Mouse (Mus musculus): ENCODE results near the gene Traf3ip2. TPM values are rescaled to one million over a fixed set of nuclear protein-coding genes. Genes with fewer than 3 reads are reported as not detected.
A peak's percentile ranks its signal among the peaks of the same experiment; 100 is the strongest.

The Traf3ip2 gene
- polyA plus RNA-seq, 1 experiment from 2014 or later, result 25.8 TPM

GRCm38 (mm10) chr10:39587973-39588746 is 24.6 kb upstream of the Traf3ip2 start:
- Histone ChIP-seq H3K9ac (no peak overlapping the region), H3K27me3 (replicated peaks) (no peaks in the 10 kb centered on the region), H3K4me2 (replicated peaks) (no peak overlapping the region), H3K36me3 (no peaks in the 10 kb centered on the region), H3K9me3 (no peaks in the 10 kb centered on the region), H3K4me3 (replicated peaks) (no peak overlapping the region), H3K27ac (no peak overlapping the region), H3K4me1 (replicated peaks) (0 out of 2 replicates have a peak, but pooled peaks cover 4% of the 10 kb centered on the region)
- WGBS, result 57% methylated on average over 8 of the region's 8 CpGs
- no peak for ATAC-seq

DNA sequence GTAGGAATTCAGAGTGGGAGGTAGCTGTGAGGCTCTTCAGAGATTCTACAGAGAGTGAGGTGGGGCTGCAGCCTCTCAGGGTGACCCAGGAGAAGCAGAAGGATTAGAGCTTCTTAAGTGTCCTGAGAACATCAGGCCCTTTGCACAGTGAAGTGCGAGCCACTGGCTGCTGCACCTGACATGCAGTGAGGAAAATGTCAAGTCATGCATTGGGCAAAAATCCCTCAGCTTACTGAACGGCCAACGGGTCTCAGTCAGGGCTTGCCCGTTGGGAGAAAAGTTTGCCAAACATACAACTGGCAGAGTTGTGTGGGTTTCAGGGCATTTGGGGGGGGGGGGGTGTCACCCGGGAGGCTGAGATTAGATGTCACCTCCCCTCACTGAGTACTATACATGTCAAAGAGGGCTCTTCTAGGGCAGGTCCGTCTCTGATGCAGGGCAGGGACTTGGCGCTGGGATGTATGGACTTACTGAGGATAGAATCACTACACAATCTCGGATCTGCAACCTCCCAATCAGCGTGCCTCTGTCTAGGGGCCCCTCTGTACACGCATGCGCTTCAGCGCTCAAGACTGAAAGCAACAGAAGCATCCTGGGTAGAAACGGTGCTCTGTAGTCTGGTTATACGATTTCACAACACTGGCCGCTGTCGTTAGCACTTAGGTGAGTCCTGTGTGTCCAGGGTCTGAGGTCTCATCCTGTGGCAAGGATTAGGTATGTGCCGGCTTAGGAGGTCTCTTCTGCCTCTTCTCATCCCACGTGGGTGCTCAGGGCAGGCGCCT is 22.8 kb upstream of the Traf3ip2 start:
- WGBS, result 78% methylated on average over 19 of the region's 19 CpGs

DNA sequence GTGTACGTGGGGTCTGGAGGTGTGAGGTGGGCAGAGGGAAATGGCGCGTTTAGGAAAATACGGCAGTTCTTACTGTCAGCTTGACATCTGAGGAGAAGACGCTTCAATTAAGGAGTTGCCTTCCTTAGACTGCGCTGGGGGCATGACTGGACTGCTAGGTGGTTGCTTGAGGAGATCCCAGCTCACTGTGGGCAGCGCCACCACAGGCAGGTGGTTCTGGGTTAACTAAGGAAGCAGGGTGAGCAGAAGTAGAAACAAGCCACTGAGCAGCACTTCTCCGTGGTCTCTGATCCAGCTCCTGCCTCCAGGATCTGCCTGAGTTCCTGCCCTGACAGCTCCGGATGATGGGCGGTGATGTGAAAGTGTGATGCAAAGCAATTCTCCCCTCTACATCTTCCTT is 22.1 kb upstream of the Traf3ip2 start:
- Histone ChIP-seq H3K36me3 (no peaks in the 10 kb centered on the region), H3K4me2 (replicated peaks) (no peak overlapping the region), H3K4me1 (replicated peaks) (peaks cover 6% of the 10 kb centered on the region; the same call in 1 of the 2 replicates), H3K27me3 (replicated peaks) (no peaks in the 10 kb centered on the region), H3K9ac (no peak overlapping the region), H3K4me3 (replicated peaks) (no peak overlapping the region), H3K27ac (no peak overlapping the region), H3K9me3 (0 out of 2 replicates have a peak, but pooled peaks cover 6% of the 10 kb centered on the region)
- no peak for ATAC-seq
- WGBS, result 85% methylated on average over 10 of the region's 10 CpGs

More for the DNA sequence above, 22.8 kb upstream of the Traf3ip2 start:
- H3K4me2 ChIP-seq (replicated peaks), result no peak overlapping the region
- 0 out of 2 replicates have a peak, but pooled peaks cover 6% of the 10 kb centered on the region for H3K9me3 ChIP-seq
- no peak overlapping the region for H3K9ac ChIP-seq
- H3K27ac ChIP-seq, result no peak overlapping the region
- no peaks in the 10 kb centered on the region for H3K36me3 ChIP-seq
- H3K4me3 ChIP-seq (replicated peaks), result no peak overlapping the region
- 0 out of 2 replicates have a peak, but pooled peaks cover 4% of the 10 kb centered on the region for H3K4me1 ChIP-seq (replicated peaks)
- H3K27me3 ChIP-seq (replicated peaks), result no peaks in the 10 kb centered on the region
- ATAC-seq, result no peak

- no peaks in the 10 kb centered on the region for H3K36me3 ChIP-seq
- no peak overlapping the region for H3K4me2 ChIP-seq (replicated peaks)
- H3K27me3 ChIP-seq (replicated peaks), result no peaks in the 10 kb centered on the region
- peaks cover 12% of the 10 kb centered on the region; the same call in 1 of the 2 replicates for H3K4me1 ChIP-seq (replicated peaks)
- H3K9ac ChIP-seq, result no peak overlapping the region
- no peak overlapping the region for H3K4me3 ChIP-seq (replicated peaks)
- no peak for ATAC-seq
- WGBS, result 92% methylated on average over 4 of the region's 4 CpGs
- no peak overlapping the region for H3K27ac ChIP-seq
- H3K9me3 ChIP-seq, result 0 out of 2 replicates have a peak, but pooled peaks cover 6% of the 10 kb centered on the region
These were observed 20.2 kb upstream of the Traf3ip2 start for GRCm38 (mm10) chr10:39592501-39592900.

GRCm38 (mm10) chr10:39594716-39595115 is 18.0 kb upstream of the Traf3ip2 start:
- Histone ChIP-seq H3K9me3 (0 out of 2 replicates have a peak, but pooled peaks cover 6% of the 10 kb centered on the region), H3K27me3 (replicated peaks) (no peaks in the 10 kb centered on the region), H3K4me3 (replicated peaks) (no peak overlapping the region), H3K4me1 (replicated peaks) (peaks cover 13% of the 10 kb centered on the region; the same call in 1 of the 2 replicates), H3K4me2 (replicated peaks) (no peak overlapping the region), H3K36me3 (no peaks in the 10 kb centered on the region), H3K27ac (peak overlapping the region; percentile 88; the same call in 1 of the 2 replicates), H3K9ac (no peak overlapping the region)
- 76% methylated on average over 1 of the region's 1 CpGs for WGBS
- ATAC-seq, result no peak

DNA sequence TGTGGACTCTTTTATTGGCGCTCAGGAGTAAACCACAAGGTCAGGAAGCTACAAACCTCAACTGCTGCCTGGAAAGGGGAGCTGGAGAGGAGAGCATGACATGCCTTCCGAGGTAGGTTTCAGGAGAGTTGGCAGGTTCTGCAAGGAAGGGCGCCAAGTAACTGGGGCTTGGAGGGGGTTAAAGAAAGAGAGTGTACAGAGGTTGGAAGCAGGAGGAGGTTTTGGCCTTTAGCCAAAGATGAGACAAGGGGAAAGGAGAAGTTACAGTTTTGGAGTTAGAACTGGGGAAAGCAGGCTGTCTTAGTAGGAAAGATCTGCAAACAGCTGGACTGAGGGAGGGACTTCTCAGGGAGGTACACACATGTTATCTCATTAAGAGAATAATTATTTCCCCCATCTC is 16.9 kb upstream of the Traf3ip2 start:
- Histone ChIP-seq H3K27ac (peak overlapping the region; percentile 88), H3K4me1 (replicated peaks) (peaks cover 13% of the 10 kb centered on the region; the same call in 1 of the 2 replicates), H3K4me3 (replicated peaks) (no peak overlapping the region), H3K9ac (no peak overlapping the region), H3K36me3 (no peaks in the 10 kb centered on the region), H3K27me3 (replicated peaks) (no peaks in the 10 kb centered on the region), H3K9me3 (0 out of 2 replicates have a peak, but pooled peaks cover 6% of the 10 kb centered on the region), H3K4me2 (replicated peaks) (no peak overlapping the region)
- ATAC-seq, result peak; percentile 73
- 47% methylated on average over 3 of the region's 3 CpGs for WGBS

- Histone ChIP-seq H3K9me3 (0 out of 2 replicates have a peak, but pooled peaks cover 6% of the 10 kb centered on the region), H3K27me3 (replicated peaks) (no peaks in the 10 kb centered on the region), H3K4me1 (replicated peaks) (peaks cover 13% of the 10 kb centered on the region; the same call in 1 of the 2 replicates), H3K4me3 (replicated peaks) (no peak overlapping the region), H3K9ac (no peak overlapping the region), H3K4me2 (replicated peaks) (no peak overlapping the region), H3K27ac (0 out of 2 replicates have a peak overlapping the region, but pooled peaks have one; percentile 28), H3K36me3 (no peaks in the 10 kb centered on the region)
- 42% methylated on average over 9 of the region's 9 CpGs for WGBS
- no peak for ATAC-seq
These were observed 15.5 kb upstream of the Traf3ip2 start for GRCm38 (mm10) chr10:39597116-39597791.

DNA sequence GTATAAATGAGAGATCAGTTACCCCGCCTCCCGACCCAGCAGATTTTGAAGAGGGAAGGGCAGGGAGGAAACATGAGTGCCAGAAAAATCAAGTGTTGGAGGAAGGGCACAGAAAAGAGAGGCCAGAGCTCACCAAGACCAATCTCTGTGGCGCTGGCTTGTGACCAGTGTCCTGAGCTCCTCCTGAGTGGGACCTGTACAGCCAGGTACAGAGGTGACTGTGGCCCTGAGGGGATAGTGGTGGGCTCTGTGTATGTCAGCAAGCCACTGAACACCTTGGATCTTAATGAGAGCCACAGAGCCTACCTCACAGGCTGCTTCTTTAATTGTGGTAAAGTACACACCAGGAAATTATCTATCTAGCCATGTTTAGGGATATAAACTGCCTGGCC is 14.9 kb upstream of the Traf3ip2 start:
- Histone ChIP-seq H3K4me3 (replicated peaks) (no peak overlapping the region), H3K4me2 (replicated peaks) (no peak overlapping the region), H3K27me3 (replicated peaks) (no peaks in the 10 kb centered on the region), H3K36me3 (no peaks in the 10 kb centered on the region), H3K4me1 (replicated peaks) (peaks cover 13% of the 10 kb centered on the region; the same call in 1 of the 2 replicates), H3K27ac (no peak overlapping the region), H3K9me3 (0 out of 2 replicates have a peak, but pooled peaks cover 6% of the 10 kb centered on the region), H3K9ac (no peak overlapping the region)
- ATAC-seq, result no peak
- 63% methylated on average over 3 of the region's 3 CpGs for WGBS

GRCm38 (mm10) chr10:39599601-39600000 is 13.1 kb upstream of the Traf3ip2 start:
- 90% methylated on average over 4 of the region's 4 CpGs for WGBS
- no peak overlapping the region for H3K4me2 ChIP-seq (replicated peaks)

DNA sequence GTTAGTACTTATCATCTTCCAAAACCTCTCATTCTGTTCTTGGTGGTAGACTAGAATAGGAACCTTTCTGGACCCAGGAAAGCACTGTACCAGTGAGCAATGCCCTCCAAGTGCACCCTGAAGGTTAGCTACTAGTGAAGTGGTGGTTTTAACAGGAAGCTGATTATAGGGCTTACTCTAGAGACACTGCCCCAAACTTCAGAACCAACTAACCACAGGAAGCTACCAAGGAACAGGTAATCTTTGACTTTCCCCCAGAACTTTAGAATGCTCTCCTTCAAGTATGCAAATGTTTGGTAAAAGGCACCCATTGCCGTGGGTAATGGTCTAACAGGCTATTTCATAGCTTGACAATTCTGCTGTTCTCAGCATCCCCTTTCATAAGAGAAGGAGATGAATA is 12.6 kb upstream of the Traf3ip2 start:
- Histone ChIP-seq H3K4me3 (replicated peaks) (no peak overlapping the region), H3K27ac (no peak overlapping the region), H3K36me3 (no peaks in the 10 kb centered on the region), H3K27me3 (replicated peaks) (no peaks in the 10 kb centered on the region), H3K9me3 (no peaks in the 10 kb centered on the region), H3K9ac (no peak overlapping the region), H3K4me1 (replicated peaks) (peaks cover 12% of the 10 kb centered on the region; the same call in 1 of the 2 replicates), H3K4me2 (replicated peaks) (no peak overlapping the region)
- no peak for ATAC-seq
- WGBS, result 89% methylated on average over 1 of the region's 1 CpGs

More at GRCm38 (mm10) chr10:39599601-39600000, 13.1 kb upstream of the Traf3ip2 start:
- Histone ChIP-seq H3K36me3 (no peaks in the 10 kb centered on the region), H3K9me3 (no peaks in the 10 kb centered on the region), H3K27ac (no peak overlapping the region), H3K4me1 (replicated peaks) (peaks cover 13% of the 10 kb centered on the region; the same call in 1 of the 2 replicates), H3K4me3 (replicated peaks) (no peak overlapping the region), H3K9ac (no peak overlapping the region), H3K27me3 (replicated peaks) (no peaks in the 10 kb centered on the region)
- ATAC-seq, result no peak

GRCm38 (mm10) chr10:39601068-39601467 is 11.7 kb upstream of the Traf3ip2 start:
- no peak overlapping the region for H3K4me2 ChIP-seq (replicated peaks)
- no peak for ATAC-seq

More at GRCm38 (mm10) chr10:39601068-39601467, 11.7 kb upstream of the Traf3ip2 start:
- H3K36me3 ChIP-seq, result no peaks in the 10 kb centered on the region
- no peak overlapping the region for H3K27ac ChIP-seq
- 77% methylated on average over 5 of the region's 5 CpGs for WGBS
- peaks cover 11% of the 10 kb centered on the region; the same call in 1 of the 2 replicates for H3K4me1 ChIP-seq (replicated peaks)
- no peak overlapping the region for H3K9ac ChIP-seq
- no peaks in the 10 kb centered on the region for H3K9me3 ChIP-seq
- H3K27me3 ChIP-seq (replicated peaks), result no peaks in the 10 kb centered on the region
- no peak overlapping the region for H3K4me3 ChIP-seq (replicated peaks)
